Mouse (Mus musculus): Measurements from ENCODE around the gene Mustn1.

Mustn1 gene

DNA sequence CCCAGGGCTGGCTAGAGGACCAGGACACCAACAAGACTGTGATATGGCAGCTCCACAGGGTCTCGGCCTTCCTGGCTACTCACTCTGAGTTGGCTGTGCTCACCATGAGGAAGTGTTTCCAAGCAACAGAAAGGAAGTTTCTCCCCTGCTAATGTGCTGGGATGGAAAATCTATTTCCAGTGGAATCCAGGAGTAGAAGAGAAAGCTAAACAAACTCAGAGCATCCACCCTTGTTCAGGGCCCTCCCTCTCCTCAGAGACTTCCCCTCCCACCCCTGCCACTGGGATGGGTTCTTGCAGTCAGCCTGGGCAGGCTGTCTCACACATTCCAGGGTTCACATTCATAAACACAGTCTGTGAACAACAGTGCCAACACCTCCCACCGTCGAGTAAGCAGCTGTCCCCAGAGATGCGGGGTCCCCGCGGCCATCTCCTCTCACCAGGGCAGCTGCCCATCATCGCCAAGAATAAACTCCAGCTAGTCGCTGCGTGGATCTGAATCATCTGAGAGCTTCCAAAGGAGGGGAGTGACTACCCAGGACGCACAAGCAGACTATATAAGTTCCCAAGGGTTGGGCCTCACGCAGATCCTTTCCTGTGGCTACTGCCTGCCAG lies at the start of gene Mustn1:
TSS of gene Mustn1 (plus strand) at position 243 of the 614 bp plus-strand sequence.
- DNase-seq (ENCODE audit: low read depth, low spot score), result no peak

DNA sequence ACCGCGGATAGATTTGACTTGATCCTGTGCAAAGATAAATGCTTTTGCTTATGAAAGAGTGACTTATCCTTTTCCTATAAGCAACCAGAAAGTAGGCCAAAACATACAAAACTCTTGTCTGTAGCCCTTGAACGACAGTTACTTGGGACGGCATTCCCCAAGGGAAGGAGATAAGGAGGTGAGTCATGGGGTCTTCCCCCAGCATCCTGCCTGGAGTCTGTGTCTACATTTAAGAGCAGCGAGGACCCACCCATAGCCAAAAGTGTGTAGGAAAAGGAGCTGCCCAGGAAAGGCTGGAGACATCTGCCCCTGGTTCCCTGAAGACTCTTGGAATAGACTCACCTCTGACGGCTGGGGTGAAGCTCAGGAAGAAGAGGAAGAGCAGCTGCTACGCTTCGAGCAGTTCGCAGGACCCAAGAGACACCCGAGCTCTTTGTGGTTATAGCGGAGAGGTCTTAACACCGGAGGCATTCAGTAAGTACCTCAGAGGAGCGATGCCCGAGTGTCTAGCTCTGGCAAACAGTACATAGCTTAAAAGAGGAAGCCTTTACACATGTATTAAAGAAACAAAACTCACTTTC lies 41.5 kb upstream of the Mustn1 start:
- DNase-seq (ENCODE audit: low read depth, low spot score), result no peak

DNA sequence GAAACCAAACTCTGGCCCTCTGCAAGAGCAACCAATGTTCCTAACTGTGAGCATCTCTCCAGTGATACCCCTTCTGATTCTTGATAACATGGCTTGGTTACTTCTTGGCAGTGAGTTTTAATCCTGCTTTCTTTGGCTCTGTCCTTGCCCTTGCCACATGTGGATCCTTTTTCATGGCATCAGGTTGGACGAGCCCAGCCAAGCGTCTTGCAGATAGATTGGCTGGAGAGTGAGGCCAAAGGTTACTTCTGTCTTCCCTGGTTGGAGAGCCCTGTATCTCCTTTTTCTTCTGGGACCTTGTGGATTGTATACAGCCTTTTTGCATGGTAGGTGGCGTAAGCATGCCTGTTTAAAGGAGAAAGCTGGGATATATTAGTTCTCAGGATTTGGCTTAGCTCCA lies 35.3 kb upstream of the Mustn1 start:
- DNase-seq (ENCODE audit: low read depth, low spot score), result no peak

DNA sequence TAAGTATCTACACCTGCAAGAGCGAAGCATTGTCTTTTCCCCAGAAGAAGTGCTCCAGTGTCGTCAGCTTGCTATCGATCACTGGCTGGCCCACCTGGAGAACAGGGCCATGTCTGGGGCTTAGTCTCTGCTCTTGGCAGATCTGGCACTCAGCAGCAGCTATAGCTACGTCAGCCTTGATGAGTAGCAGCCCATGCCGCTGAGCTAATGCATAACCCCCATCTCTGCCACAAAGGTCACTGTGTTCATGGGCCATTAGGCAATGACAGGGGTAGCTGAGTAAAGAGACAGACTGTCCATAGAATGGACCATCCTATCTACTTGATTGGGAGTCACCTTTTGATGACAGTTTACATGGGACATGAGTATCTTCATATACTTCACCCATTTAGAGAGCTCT lies 28.5 kb upstream of the Mustn1 start:
- DNase-seq (ENCODE audit: low read depth, low spot score), result no peak

DNA sequence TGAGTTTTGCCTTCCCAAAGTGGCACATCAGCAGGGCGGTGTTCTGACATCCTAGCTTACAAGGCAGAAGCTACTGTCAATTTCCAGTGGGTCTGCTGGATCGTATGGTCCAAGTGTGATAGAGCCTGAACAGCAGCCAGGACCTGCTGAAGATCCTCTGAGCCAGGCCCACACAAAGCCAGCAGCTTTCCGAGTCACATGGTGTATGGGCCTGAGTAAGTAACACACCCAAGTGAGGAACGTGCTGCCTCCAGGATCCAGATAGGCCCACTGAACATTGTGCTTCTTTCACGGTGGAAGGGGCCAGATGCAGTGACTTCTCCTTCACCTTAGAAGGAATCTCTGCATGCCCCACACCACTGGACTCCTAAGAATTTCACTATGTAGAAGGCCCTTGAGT lies 26.7 kb upstream of the Mustn1 start:
- peak; percentile 25 for DNase-seq (ENCODE audit: low read depth, low spot score)

DNA sequence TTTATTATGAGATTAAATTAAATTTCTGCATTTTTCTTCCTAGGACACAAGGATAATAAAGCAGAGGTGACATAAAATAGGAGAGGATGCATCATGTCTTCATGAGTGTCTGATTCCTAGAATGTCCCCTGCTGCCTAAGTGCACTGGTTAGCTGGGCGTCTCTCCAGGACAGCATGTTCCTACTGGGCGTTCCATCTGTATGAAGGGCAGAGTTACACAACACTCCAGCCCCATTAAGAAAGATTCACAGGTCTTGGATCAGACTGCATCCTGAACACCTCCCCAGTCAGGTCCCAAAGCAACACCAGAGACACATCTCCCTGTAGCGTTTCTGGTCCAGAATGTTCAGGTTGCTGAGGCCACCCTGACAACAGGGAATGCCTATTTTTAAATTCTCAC lies 23.7 kb upstream of the Mustn1 start:
- DNase-seq (ENCODE audit: low read depth, low spot score), result no peak

DNA sequence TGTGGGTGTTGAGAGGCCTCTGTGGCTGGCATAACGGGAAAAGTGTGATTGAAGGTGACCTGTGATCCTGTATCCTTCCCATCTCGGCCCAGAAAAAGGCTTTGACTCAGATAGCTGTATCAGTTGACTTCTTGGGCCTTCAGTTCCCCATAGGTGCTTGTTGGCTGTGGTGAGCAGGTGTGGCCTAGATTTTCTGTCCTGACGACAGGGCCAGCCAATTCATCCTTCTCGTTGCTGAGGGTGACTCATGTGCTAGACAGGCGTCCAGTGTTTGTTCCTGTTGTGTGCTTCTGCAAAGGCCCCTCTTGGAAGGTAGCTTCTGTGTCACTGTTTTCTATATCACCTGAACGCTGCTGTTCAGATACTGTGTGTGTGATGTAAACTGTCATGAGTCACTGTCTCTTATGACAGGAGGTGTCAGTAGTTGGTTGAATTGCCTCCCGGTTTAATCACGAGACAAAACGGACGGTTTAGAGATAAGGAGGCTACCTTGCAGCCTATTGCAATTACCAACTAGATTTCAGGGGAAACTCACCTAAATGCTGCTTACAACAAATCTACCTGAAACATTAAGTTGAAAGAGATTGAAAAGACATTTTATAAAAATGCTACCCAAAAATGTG lies 22.0 kb upstream of the Mustn1 start:
- no peak for DNase-seq (ENCODE audit: low read depth, low spot score)

DNA sequence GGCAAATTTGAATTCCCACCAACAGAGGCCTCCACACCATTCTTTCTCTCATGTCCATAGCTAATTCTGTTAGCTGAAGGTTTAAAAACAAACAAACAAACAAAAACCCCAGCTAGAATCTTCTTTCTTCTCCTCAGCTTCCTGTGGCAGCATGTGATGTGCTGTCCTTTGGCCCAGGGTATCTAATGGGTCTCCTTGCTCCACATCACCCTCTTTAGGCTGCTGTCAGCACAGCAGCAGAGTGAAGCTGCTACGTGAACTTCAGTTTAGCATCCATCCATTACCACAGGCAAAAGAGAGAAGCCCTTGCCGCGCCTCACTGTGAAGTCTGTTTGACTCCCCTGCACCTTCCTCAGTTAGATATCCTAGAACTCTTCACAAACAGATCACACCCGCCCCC lies 21.0 kb upstream of the Mustn1 start:
- peak; percentile 43 for DNase-seq (ENCODE audit: low read depth, low spot score)

DNA sequence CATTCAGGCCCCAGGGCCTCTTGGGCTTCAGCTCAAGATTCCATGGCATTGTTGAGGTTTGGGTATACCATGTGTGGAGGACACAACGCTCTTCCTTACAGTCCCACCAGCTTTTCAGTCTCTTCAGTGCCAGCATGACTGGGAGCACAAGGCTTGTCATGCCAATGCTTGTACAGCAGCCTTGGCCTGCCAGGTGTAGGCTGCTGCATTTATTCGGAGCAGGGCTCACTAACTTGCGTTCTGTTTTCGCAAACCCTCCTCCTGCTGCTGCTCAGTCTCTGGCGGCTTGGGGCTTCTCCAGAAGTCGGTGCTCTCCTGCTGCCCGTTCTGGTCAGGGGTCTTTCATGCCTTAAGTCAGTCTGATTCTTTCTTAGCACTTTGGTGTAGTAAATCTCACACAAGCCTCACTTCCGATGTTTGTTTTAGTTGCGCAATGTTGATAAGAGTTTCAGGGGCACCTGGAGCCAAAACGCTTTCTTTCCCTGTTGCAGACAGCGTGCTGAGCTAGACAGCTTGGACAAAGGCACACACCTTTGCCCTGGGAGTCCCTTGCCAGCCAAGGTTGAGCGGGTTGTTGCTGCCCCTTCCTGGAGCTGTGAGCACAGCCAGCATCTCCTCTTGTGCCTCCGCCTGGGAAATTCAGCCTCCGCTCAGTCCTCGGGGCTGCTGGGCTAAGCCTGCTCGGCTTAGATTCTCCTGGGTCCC lies 17.4 kb upstream of the Mustn1 start:
- DNase-seq (ENCODE audit: low read depth, low spot score), result no peak

DNA sequence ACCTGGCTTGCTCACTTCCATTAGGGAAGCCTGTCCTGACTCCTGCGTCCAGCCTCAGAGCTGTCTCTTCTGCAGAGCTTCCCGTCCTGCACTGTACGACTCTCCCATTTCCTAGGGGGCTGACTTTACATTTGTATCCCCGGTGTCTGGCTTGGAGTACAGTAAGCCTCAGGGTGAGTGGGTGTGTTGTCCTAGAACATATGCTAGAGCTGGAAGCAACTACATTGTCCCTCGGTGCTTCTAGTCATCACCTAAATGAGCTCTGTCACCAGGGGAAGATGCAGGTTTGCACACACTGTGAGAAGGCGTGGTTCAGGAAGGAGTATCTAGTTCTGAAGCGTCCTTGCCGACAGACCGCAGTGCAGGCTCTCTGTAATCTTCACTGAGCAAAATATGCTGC lies 16.6 kb upstream of the Mustn1 start:
- no peak for DNase-seq (ENCODE audit: low read depth, low spot score)

DNA sequence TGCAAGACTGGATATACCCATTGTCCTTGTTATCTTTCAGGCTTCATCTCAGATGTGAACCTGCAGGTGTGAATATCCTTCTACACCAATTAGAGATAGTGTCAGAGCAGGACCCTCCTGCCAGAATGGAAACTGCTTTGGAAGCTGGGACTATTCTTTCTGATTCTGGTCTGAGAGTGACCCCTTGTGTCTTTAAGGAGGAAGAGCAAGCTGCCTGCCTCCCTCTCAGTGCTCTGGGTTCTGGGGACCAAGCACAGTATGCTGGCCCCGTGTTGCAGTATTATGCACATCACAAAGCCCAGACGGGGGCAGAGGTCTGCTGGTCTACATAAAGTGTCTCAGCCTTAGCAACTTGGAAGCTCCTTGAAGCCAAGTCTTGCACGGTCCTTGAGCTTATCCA lies 13.7 kb upstream of the Mustn1 start:
- peak; percentile 47 for DNase-seq (ENCODE audit: low read depth, low spot score)

DNA sequence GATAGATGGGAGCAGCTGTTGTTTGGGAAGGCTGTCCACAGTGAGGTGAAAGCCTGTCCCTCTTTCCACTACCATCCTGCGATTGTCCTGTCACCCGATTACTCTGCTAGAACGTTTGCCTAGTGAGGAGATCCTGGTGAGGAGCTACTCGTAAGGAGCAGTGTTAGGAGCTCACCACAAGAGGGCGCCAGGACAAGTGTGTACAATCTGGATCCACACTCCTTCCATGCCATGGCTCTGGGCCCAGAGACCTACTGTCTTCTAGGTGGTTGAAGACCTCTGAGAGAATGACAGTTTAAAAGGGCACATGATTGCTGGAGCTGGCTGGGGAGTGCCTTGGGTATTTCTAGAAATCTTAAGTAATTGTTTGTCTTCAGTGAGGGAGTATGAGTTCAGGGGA lies 12.0 kb upstream of the Mustn1 start:
- peak; percentile 79 for DNase-seq (ENCODE audit: low read depth, low spot score)

DNA sequence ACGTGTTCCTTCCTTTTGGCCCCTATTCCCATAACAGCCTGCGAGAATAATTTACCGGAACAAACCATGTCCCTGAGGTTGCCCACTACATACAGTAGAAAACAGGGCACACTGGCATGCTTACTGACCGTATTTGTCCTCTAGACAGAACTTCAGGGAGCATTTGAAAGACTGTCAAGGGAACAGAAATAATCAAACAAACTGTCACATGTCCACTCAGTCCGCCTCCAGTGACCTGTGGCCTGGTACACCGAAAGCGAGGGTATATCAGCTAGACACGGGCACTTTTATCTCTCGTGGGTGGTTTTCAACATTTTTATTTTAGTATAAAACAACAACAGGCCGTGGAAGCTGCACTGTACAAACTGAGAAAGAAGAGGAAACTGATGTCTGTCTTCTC lies 10.2 kb upstream of the Mustn1 start:
- DNase-seq (ENCODE audit: low read depth, low spot score), result no peak

DNA sequence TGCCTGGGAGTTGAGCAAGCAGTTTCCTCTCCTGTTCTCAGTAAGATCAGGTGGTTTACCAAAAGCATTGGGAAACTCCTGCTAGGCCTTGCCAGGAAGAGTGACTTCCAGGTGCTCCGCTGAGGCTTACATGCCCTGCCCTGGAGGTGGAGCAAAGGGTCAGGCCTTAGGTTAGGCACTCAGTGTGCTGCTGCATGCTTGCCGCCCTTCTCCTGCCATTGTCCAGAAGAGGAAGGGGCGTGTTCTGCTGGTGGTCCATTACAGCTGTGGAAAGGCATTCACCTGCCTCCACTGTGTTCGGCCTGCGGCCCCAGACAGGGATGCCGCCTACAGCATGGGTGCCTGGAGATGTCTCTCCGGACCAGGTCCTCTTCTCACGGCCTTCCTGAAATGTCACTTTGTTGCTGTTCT lies 9.6 kb upstream of the Mustn1 start:
- peak; percentile 65 for DNase-seq (ENCODE audit: low read depth, low spot score)

DNA sequence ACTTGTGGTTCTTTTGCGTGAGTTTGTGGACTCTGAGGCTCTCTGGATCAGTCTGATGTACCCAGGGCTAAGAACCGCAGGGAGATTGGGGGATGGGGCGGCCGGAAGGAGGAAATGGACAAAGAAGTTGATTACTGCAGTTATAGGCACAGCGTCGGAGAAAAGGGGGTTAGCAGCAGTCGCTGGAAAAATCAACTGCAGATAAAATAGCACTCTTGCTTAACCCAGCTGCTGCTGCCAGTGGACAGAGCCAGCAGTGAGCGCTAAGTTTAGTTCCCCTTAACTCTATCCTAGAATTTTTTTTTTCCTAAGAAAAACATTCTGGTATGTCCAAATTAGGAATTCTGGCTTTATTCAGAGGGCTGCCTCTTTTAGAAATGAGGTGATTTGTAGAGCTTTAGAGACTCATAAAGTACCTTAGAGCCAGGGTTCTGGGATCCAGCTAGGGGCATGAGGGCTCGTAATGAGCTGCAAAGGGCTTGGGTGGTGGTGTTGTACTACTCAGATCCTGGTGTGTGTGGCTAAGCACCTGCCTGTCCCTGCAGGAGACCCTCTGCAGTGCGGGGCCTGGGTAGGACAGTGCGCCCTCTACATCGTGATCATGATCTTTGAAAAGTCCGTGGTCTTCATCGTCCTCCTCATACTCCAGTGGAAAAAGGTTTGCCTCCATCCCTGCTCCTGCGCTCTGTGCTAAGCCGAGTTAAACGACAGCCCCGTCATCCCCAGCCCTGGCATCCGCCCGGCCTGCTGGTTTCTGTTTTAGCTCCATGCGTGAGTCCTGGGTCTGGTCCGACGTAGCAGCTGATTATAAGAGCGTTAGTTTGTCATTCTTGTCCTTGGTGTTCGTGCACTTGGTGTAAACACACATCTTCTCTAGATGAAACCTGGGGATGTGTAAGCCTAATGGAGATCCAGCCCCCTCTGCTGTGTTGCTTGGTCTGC lies 8.5 kb upstream of the Mustn1 start:
- DNase-seq (ENCODE audit: low read depth, low spot score), result no peak

DNA sequence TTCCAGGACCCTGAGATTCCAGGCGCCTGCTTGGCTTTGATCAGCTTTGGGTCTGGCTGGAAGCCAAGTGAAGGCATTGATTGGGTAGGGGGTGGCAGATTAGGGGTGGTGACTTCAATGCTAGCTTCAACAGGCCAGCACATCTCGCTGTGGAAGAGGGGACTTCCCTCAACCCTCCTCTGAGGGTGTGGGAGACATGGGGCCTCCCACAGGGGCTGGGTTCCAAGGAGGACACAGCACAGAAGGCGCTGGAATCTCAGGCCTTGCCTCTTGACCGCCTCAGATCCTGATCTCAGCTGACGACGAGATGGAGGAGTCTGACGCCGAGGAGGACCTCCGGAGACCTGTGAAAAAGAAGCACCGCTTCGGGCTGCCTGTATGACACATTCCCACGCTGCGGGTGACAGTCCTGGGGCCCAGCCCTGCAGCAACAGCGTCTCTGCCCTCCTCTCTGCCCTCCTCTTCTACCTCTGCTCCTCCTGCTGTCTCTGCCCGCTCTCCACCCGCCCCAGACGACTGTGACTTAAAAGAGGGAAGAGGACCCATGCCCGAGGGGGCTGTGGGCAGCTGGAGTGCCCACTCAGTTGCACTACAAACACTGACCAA lies 4.8 kb upstream of the Mustn1 start:
- DNase-seq (ENCODE audit: low read depth, low spot score), result no peak

DNA sequence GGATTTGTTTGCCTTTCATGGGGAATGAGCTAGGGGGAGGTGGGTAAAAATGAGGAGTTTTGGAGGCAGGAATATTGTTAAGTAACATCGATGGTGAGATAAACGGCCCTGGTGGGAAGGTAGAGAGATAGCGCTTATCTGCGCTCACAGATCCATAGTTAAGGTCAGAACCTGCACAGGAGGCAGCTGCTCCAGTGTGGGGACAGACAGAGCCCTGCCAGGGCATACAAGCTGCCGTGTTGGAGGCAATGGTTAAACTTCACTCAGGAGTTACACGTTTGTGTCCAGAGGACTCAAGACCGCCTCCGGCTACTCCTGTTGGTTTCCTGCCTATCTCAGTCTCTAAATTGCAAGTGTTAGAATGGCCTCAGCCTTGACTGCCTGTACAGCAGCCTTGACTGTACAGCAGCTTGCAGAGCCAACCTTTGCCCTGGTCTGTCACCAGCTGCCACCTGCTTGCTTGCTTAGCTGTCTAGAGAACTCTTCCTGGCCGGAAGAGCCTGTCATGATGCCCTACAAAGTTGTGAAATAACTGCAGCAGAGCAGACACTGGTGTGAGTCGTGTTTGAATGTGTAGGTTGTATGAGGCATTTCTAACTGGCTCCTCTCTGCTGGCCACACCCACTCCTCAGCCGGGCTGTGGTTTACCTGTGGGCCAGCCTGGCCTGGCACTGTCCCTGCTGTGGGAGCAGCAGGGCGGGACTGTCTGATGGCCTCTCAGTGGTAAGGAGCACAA lies 3.7 kb upstream of the Mustn1 start:
- DNase-seq (ENCODE audit: low read depth, low spot score), result no peak

DNA sequence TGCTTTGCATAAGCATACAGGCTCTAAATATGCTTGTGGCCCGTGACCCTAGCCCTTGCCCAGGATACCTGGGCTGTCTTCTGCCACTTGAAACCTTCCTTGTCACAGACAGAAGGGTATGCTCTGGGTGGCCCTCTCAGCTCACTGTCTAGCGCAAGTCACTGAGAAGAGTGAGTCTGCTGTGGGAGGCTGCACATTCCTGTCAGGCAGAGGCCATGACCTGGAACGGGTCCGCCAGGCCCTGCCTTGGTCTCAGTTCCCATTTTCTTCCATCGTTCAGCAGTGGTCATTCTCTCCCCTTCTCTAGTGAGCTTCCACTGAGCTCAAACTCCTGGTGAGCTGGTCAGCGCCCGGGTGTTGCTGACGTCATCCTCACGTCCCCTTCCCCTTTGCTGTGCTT lies 3.0 kb upstream of the Mustn1 start:
- no peak for DNase-seq (ENCODE audit: low read depth, low spot score)

DNA sequence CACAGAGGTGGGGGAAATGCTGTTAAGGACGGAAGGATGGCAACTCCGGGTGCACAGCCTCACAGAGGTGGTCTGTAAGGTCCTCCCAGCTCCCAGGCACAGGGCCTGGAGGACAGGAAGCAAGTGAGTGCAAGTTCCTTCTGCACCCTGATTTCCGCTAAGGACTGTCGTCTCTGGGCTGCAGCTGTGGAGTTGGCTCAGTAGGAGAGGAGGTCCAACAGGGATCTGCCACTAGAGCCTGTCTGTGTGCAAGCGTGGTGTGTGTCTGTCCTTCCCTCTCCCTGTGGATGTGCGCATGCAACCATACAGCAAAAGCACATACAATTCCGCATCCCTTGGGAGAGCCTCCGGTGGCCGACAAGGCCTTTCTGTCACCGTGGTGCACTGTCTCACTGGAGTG lies 2.5 kb upstream of the Mustn1 start:
- no peak for DNase-seq (ENCODE audit: low read depth, low spot score)

DNA sequence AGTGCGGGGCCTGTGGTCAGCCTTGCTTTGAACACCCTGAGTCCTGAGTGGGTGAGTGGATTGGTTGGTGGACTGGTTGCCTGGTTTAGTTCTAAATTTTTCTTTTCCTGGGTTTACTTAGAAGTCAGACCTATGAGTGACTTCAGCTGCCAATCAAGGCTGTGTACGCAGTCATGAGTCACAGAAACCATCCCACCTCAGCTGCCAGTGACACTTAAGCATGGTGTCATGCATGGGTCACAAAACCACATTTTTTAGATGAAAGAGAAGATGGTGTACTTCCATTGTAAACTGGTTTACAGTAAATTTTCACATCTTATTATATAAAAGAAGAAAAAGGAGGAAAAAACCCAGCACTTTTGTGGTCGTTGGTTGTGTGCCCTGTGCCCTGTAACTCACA lies 1.2 kb upstream of the Mustn1 start:
- DNase-seq (ENCODE audit: low read depth, low spot score), result no peak

DNA sequence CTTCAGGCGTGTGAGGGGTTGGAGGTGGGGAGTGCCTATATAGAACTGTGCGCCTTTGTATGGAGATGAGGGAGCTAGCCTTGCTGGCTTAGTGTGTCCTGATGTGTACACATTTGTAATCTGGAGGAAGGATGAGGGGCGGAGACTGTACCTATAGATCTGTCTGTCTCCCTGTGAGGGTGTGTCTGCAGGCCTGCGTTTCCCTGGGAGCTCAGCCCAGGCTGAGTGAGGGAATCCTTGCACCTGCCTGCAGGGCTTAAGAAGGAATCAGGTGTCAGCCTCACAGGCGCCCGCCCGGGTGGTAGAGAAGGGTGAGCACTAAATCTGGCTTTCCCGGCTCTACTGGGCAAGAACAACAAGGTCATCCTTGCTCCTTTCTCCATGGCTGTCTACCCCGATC lies 794 bp downstream of the Mustn1 start:
- DNase-seq (ENCODE audit: low read depth, low spot score), result peak; percentile 53
